Comparison of ENCODE assay signal across 23 mouse cellular contexts in the genomic region with DNA sequence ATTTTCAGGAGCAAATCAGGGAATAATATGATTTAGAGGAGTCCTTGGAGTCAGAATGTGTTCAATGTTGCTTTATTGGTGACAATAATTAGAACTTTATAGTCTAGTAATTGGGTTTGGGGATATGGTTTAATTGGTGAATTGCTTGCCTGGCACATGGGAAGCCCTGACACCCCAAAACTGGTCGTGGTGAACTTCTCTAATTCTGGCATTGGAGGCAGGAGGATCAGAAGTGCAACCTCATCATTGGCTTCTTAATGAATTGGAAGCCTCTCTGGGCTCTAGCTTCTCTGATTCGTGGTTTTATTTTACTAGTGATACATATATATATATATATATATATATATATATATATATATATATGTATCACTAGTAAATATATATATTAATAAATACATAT. TPM values are rescaled to one million over a fixed set of nuclear protein-coding genes. Genes with fewer than 3 reads are reported as not detected.
A peak's percentile ranks its signal among the peaks of the same experiment; 100 is the strongest.
DNase-seq lines count a peak whose midpoint lies in the region; ATAC-seq and TF ChIP-seq lines count a peak whose summit lies in the region.
"Had no signal": no experiment of that assay in that cellular context is flagged by ENCODE, and none has a peak within 500 bp of the region (broad histone marks: within the 10 kb centered on the region; RNA-seq: fewer than 3 reads in every experiment).

No protein-coding gene starts in this region.

- WGBS in forebrain, embryonic 13.5 days: 91% methylated on average over 2 of the region's 2 CpGs

- TF ChIP-seq RAD21 in MEL (IDR thresholded peaks at IDR 0.05; ENCODE audit: low read depth, low read length): no peak

- TF ChIP-seq EP300 in MEL (IDR thresholded peaks at IDR 0.05; ENCODE audit: low read depth in 1 of 2, low read length in 2 of 2): no peak

- H3K79me2 ChIP-seq in MEL (ENCODE audit: control insufficient read depth, insufficient read depth, low read length, poor library complexity): peaks cover 51% of the 10 kb centered on the region

- peak overlapping the region; percentile 84 for H3K27ac ChIP-seq in gastrocnemius, adult 2 months
- no peak overlapping the region for H3K27ac ChIP-seq in MEL (ENCODE audit: control insufficient read depth, low read depth, low read length)
- H3K27ac ChIP-seq in forebrain, embryonic 13.5 days: no peak overlapping the region
- H3K27ac ChIP-seq: embryonic facial prominence, embryonic 10.5 days; embryonic facial prominence, embryonic 12.5 days had no signal

- no peaks in the 10 kb centered on the region for H3K9me3 ChIP-seq in MEL (replicated peaks; ENCODE audit: insufficient read depth, low read length)
- no peaks in the 10 kb centered on the region for H3K9me3 ChIP-seq in forebrain, embryonic 13.5 days (replicated peaks)
- H3K9me3 ChIP-seq: embryonic facial prominence, embryonic 10.5 days; embryonic facial prominence, embryonic 12.5 days; G1E had no signal

- H3K4me2 ChIP-seq in forebrain, embryonic 13.5 days: no peak overlapping the region
- H3K4me2 ChIP-seq: embryonic facial prominence, embryonic 12.5 days had no signal

- intact Hi-C loops in gastrocnemius, adult 2 months (cut with DNase I): no loop called here

- TF ChIP-seq POLR2A in MEL (IDR thresholded peaks at IDR 0.05; ENCODE audit: control insufficient read depth in 1 of 2, insufficient read depth in 1 of 2, low read depth in 1 of 2, low read length in 2 of 2, poor library complexity in 1 of 2): no peak

- peak overlapping the region; percentile 58 for H3K4me3 ChIP-seq in gastrocnemius, adult 2 months
- H3K4me3 ChIP-seq in MEL (ENCODE audit: control insufficient read depth in 1 of 2, insufficient read depth in 1 of 2, low read depth in 2 of 2, low read length in 2 of 2): no peak overlapping the region
- H3K4me3 ChIP-seq in forebrain, embryonic 13.5 days: no peak overlapping the region
- H3K4me3 ChIP-seq: embryonic facial prominence, embryonic 10.5 days; embryonic facial prominence, embryonic 12.5 days had no signal

- no peaks in the 10 kb centered on the region for H3K27me3 ChIP-seq in MEL (ENCODE audit: control insufficient read depth in 1 of 2, insufficient read depth in 2 of 2, low read length in 2 of 2)
- no peaks in the 10 kb centered on the region for H3K27me3 ChIP-seq in forebrain, embryonic 13.5 days
- H3K27me3 ChIP-seq: CH12.LX; embryonic facial prominence, embryonic 12.5 days; Patski had no signal

- H3K9ac ChIP-seq in MEL (ENCODE audit: control insufficient read depth, low read depth, low read length, poor library complexity, severe bottlenecking): no peak overlapping the region
- no peak overlapping the region for H3K9ac ChIP-seq in forebrain, embryonic 13.5 days
- H3K9ac ChIP-seq: embryonic facial prominence, embryonic 12.5 days had no signal

- no peak for TF ChIP-seq CTCF in gastrocnemius, adult 2 months (IDR thresholded peaks at IDR 0.05)
- TF ChIP-seq CTCF in MEL (IDR thresholded peaks at IDR 0.05 in 2 of 3, conservative IDR thresholded peaks at IDR 0.05 in 1 of 3; ENCODE audit: control insufficient read depth in 1 of 3, insufficient read depth in 1 of 3, low read depth in 2 of 3, low read length in 3 of 3, poor library complexity in 1 of 3, severe bottlenecking in 1 of 3): no peak

- no peak for DNase-seq in gastrocnemius, adult 2 months
- DNase-seq in gastrocnemius, adult 8-10 months (ENCODE audit: low spot score in 2 of 2): no peak
- peak; percentile 49 for DNase-seq in MEL (ENCODE audit: low read depth, low spot score)
- DNase-seq: adrenal gland, adult 8-10 months; adrenal gland, postnatal 14 days; adrenal gland, postnatal 36 days; B cell, adult 2 months; cerebellum, adult 11-12 months; cerebellum, adult 2 months; cerebellum, adult 9-10 months; cerebellum, postnatal 10 days; cerebellum, postnatal 25 days had no signal

- peaks cover 4 to 22% of the 10 kb centered on the region in 2 experiments for H3K36me3 ChIP-seq in MEL (ENCODE audit: control insufficient read depth in 1 of 2, insufficient read depth in 2 of 2, low read length in 2 of 2)
- H3K36me3 ChIP-seq in forebrain, embryonic 13.5 days (ENCODE audit: poor library complexity, severe bottlenecking): no peaks in the 10 kb centered on the region
- H3K36me3 ChIP-seq: embryonic facial prominence, embryonic 10.5 days; embryonic facial prominence, embryonic 12.5 days had no signal

- 0 out of 2 replicates have a peak, but pooled peaks have one; percentile 42 for ATAC-seq in megakaryocyte progenitor cell, adult 5-6 weeks (replicated peaks; ENCODE audit: poor library complexity)
- ATAC-seq in forebrain, embryonic 13.5 days: no peak
- ATAC-seq: activated CD4-positive, CD25-positive, alpha-beta regulatory T cell, adult 4 months; CD4-positive, CD25-positive, alpha-beta regulatory T cell, adult 4 months; forebrain, embryonic 14.5 days; forebrain, embryonic 16.5 days; Patski had no signal

- peaks cover 2 to 9% of the 10 kb centered on the region in 2 experiments for H3K4me1 ChIP-seq in MEL (ENCODE audit: control insufficient read depth in 1 of 2, insufficient read depth in 2 of 2, low read length in 2 of 2)
- H3K4me1 ChIP-seq in forebrain, embryonic 13.5 days: peaks cover 9% of the 10 kb centered on the region; the same call in 1 of the 2 replicates

TF ChIP-seq in MEL, 35 proteins besides CTCF, POLR2A, EP300 and RAD21:
- TF ChIP-seq SIN3A (IDR thresholded peaks at IDR 0.05; ENCODE audit: low read length): no peak
- TF ChIP-seq CHD1 (IDR thresholded peaks at IDR 0.05; ENCODE audit: low read depth, low read length): no peak
- no peak for TF ChIP-seq NRF1 (IDR thresholded peaks at IDR 0.05; ENCODE audit: insufficient read depth, low read depth, low read length, poor library complexity, severe bottlenecking)
- TF ChIP-seq UBTF (IDR thresholded peaks at IDR 0.05; ENCODE audit: borderline replicate concordance, insufficient read depth, low read depth, low read length): no peak
- no peak for TF ChIP-seq RCOR1 (IDR thresholded peaks at IDR 0.05; ENCODE audit: low read depth, low read length)
- TF ChIP-seq MEF2A (IDR thresholded peaks at IDR 0.05; ENCODE audit: extremely low read depth, insufficient replicate concordance, low read depth, low read length, poor library complexity, severe bottlenecking): no peak
- no peak for TF ChIP-seq JUND (IDR thresholded peaks at IDR 0.05; ENCODE audit: low read depth, low read length)
- TF ChIP-seq NELFE (IDR thresholded peaks at IDR 0.05; ENCODE audit: low read depth, low read length): no peak
- TF ChIP-seq MAFK (IDR thresholded peaks at IDR 0.05; ENCODE audit: borderline replicate concordance, low read depth, low read length): no peak
- TF ChIP-seq MYB (IDR thresholded peaks at IDR 0.05; ENCODE audit: low read depth, low read length): no peak
- no peak for TF ChIP-seq POLR2AphosphoS2 (IDR thresholded peaks at IDR 0.05; ENCODE audit: low read length)
- TF ChIP-seq MAX (IDR thresholded peaks at IDR 0.05; ENCODE audit: low read length): no peak
- TF ChIP-seq ZC3H11A (IDR thresholded peaks at IDR 0.05; ENCODE audit: low read depth, low read length): no peak
- TF ChIP-seq TAL1 (IDR thresholded peaks at IDR 0.05; ENCODE audit: low read length): no peak
- TF ChIP-seq ZMIZ1 (IDR thresholded peaks at IDR 0.05; ENCODE audit: low read depth, low read length): no peak

RNA-seq across cellular contexts. Expression of a gene that starts 9.4 kb away (rescaled TPM):
- 100 to 1,000 TPM; 145 to 206 TPM for total RNA-seq in gastrocnemius, adult 2 months (2021)
- total RNA-seq in gastrocnemius, adult 8-10 months (2022): 100 to 1,000 TPM; 141 to 208 (median 169) TPM
- 45.6 and 62.7 TPM in 2 replicates for total RNA-seq in MEL (2012; rRNA removed)
- 10 to 100 TPM; 42.5 to 96.4 TPM for polyA plus RNA-seq in MEL (2012; ENCODE audit: insufficient read depth in 1 of 2, insufficient read length in 2 of 2, low read depth in 1 of 2, low replicate concordance in 2 of 2, missing spikeins in 1 of 2)
- total RNA-seq in megakaryocyte progenitor cell, adult 5-6 weeks (2015): 46.7 and 51.2 TPM in 2 replicates
- total RNA-seq in megakaryocyte progenitor cell, adult 5-6 weeks (2017): 44.1 and 49.0 TPM in 2 replicates
- polyA plus RNA-seq in forebrain, embryonic 13.5 days (2015; fragmentation: Nextera tagmentation; extraction: Ambion mirVana): 23.7 and 27.2 TPM in 2 replicates
